Mouse (Mus musculus) bone marrow, adult 2 months (tissue): ENCODE results near the gene Apex1. TPM values are rescaled to one million over a fixed set of nuclear protein-coding genes. Genes with fewer than 3 reads are reported as not detected.
"Not testable (repeated sequence)": the region's sequence is repeated elsewhere in the genome, so short reads cannot be mapped to it uniquely, and the experiment has no call there.

Source experiments
- H3K27ac ChIP-seq: fragments of 200-500 bp; 2 replicates; pipeline ENCODE4 v1.5.1; 2012; ENCODE audit warnings: low read depth, mild to moderate bottlenecking, control low read depth, inconsistent platforms, low read length; ENCODE audit not compliant: control insufficient read depth, poor library complexity, insufficient read depth
- H3K4me1 ChIP-seq: fragments of 200-500 bp; 2 replicates; pipeline ENCODE4 v1.6.1; 2011; ENCODE audit warnings: low read length; ENCODE audit not compliant: control insufficient read depth, insufficient read depth
- H3K4me3 ChIP-seq: fragments of 200-500 bp; replicated peaks from 2 replicates; pipeline ENCODE3; 2011; ENCODE audit warnings: mild to moderate bottlenecking, low read depth, low read length, control low read depth; ENCODE audit not compliant: control insufficient read depth
- CTCF ChIP-seq: fragments of 200-500 bp; IDR thresholded peaks from 2 replicates; pipeline ENCODE4 v1.5.1; 2011; ENCODE audit warnings: low read length, control low read depth; ENCODE audit not compliant: control insufficient read depth, insufficient read depth
- POLR2A ChIP-seq: fragments of 200-500 bp; IDR thresholded peaks from 2 replicates; pipeline ENCODE4 v1.6.1; 2011; ENCODE audit warnings: low read depth, mild to moderate bottlenecking, control low read depth, low read length, borderline replicate concordance; ENCODE audit not compliant: control insufficient read depth
- whole genome bisulfite sequencing: fragments of 180-500 bp; shearing (Covaris S2); methylation state at CpG from one replicate; pipeline ENCODE4 v1.1.7; 2018; 5-methylcytosine and 5-hydroxymethylcytosine counted together
- polyA plus RNA-seq: library from polyadenylated mRNA; stranded (reverse); fragments of >200 nt; gene quantifications from 2 replicates; pipeline ENCODE4 v1.2.4, GENCODE M21; 2011; ENCODE audit warnings: low replicate concordance; ENCODE audit not compliant: missing spikeins, insufficient read depth, insufficient read length

The Apex1 gene
- polyA plus RNA-seq, 1 experiment, result 41.6 TPM

DNA sequence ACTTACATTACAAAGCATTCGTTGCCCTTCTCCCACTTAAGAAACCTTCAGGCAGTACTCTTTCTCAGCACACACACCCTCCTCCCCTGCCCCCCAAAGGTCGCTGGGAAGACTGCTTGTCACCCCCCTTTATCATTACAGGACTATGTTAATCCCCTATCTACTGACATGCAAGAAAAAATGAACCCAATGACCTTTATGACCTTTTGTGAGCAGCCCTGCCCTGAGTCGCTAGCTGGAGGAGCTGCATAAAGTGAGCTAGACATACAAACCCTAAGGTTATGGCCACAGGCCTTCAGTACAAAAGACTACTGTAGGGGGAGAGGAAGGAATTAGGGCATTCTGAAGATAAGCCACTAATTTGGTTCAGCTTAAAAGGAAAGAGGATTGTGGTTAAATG lies 13.4 kb upstream of the Apex1 start:
- Histone ChIP-seq H3K27ac (no peak overlapping the region), H3K4me1 (no peaks in the 10 kb centered on the region), H3K4me3 (no peak overlapping the region)
- TF ChIP-seq POLR2A (no peak), CTCF (no peak)
- WGBS, result 73% methylated on average over 3 of the region's 3 CpGs

DNA sequence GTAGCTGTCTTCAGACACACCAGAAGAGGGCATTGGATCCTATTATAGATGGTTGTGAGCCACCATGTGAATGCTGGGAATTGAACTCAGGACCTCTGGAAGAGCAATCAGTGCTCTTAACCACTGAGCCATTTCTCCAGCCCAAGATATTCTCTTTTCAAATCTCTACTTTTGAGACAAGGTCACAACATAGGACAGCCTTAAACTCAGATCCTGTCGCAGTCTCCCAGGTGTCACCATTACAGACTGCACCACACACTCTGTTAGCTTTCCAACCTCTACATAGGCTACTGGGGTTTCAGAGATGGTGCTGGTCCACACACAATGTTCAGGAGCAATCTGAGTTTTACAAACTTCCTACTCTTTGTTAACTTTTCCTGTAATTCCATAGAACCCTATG lies 1.3 kb upstream of the Apex1 start:
- H3K4me3 ChIP-seq, H3K4me1 ChIP-seq, H3K27ac ChIP-seq: not testable (repeated sequence)
- 60% methylated on average over 1 of the region's 1 CpGs for WGBS

DNA sequence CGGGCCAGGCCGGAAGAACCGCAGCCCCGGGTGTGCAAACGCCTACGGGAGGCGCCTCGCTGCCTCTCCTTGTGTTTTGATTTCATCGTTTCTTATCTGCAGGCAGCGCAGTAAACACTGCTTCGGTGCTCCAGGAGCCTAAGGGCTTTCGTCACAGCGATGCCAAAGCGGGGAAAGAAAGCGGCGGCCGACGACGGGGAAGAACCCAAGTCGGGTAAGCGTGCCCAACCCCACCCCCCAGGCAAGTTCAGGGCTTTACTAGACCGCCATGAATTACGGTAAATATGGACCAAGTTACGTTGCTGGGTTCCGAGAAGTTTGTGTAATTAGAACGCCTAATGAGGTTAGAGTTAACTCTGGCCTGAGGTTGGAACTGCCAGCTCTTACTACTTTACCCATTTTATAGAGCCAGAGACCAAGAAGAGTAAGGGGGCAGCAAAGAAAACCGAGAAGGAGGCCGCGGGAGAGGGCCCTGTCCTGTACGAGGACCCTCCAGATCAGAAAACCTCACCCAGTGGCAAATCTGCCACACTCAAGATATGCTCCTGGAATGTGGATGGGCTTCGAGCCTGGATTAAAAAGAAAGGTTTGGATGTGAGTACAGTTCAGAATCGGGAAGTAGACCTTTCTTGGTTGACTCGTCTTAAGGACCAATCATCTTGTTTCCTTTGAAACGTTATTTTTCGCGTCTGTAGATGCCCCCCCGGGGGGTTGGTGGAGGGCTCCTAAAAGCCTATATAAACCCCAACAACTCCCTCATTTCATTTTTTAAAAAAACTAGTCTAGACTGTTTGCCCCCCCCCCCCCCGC lies 548 bp downstream of the Apex1 start:
- Histone ChIP-seq H3K4me1 (no peaks in the 10 kb centered on the region; the same call in none of the 2 replicates), H3K4me3 (peak overlapping the region; percentile 96), H3K27ac (peak overlapping the region; percentile 97)
- TF ChIP-seq POLR2A (no peak), CTCF (no peak)
- 1% methylated on average over 38 of the region's 38 CpGs for WGBS

- Histone ChIP-seq H3K4me3 (no peak overlapping the region), H3K27ac (no peak overlapping the region), H3K4me1 (peaks cover 1% of the 10 kb centered on the region)
- 86% methylated on average over 3 of the region's 3 CpGs for WGBS
- TF ChIP-seq CTCF (no peak), POLR2A (no peak)
Measured at GRCm38 (mm10) chr14:50927366-50927765, 2.6 kb downstream of the Apex1 start.

DNA sequence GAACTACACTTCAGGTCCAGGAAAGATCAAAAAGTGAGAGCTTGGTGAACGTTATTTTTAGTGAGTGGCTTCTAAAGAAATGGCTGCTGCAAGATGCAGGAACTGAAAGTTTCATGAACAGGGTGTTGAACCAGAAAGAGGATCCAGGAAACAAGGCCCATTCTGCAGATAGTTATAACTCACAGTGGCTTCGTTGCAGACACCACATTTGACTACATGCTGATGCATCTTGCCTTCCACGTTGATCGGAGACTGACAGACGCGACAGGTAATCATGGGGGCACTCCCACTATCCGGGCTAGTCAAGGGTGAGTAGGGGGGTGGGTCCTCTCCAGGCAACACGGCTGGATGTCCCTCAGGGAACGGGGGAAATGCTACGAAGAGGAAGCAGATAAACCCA lies 5.2 kb downstream of the Apex1 start:
- peak overlapping the region; percentile 76 for H3K4me3 ChIP-seq
- WGBS, result 6% methylated on average over 10 of the region's 10 CpGs
- no peak for TF ChIP-seq CTCF
- TF ChIP-seq POLR2A, result no peak
- peak overlapping the region; percentile 95 for H3K27ac ChIP-seq
- peaks cover 1% of the 10 kb centered on the region for H3K4me1 ChIP-seq

DNA sequence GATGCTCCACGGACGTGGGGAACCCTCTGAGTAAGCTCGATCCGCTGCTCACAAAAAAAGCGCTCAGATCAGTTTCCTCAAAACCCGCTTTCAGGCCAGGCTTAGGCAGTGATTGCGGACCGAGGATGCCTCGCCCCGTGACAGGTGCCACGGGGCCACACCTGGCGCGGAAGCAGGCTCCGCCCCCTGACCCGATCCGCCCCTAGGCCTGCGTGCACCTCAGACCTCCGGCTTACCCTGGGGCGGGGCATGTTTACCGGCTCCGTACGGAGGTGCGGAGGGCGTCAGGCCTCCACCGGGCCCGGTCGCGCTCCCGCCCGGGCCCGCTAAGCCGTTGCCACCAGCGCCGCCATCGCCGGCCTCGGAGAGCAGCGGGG lies 5.6 kb downstream of the Apex1 start:
- Histone ChIP-seq H3K4me1 (peaks cover 1% of the 10 kb centered on the region), H3K27ac (peak overlapping the region; percentile 95), H3K4me3 (peak overlapping the region; percentile 76)
- no peak for TF ChIP-seq CTCF
- TF ChIP-seq POLR2A, result peak; percentile 14; the same call in 1 of the 2 replicates
- under 1% methylated on average over 38 of the region's 38 CpGs for WGBS

GRCm38 (mm10) chr14:50930754-50931492 lies 6.2 kb downstream of the Apex1 start, which contains the start of the genes Pip4p1 and Pnp:
Gene Pip4p1, minus strand, starts transcription at chr14:50930856.
Gene Pnp, plus strand, starts transcription at chr14:50931082.
- Histone ChIP-seq H3K27ac (peak within 1 kb of the TSS; percentile 95), H3K4me3 (peak within 1 kb of the TSS; percentile 76), H3K4me1 (peaks cover 1% of the 10 kb centered on the region)
- under 1% methylated on average over 67 of the region's 68 CpGs for whole genome bisulfite sequencing
- TF ChIP-seq CTCF (no peak), POLR2A (peak; percentile 78; the same call in 1 of the 2 replicates)

GRCm38 (mm10) chr14:50931493-50932020 lies 6.8 kb downstream of the Apex1 start:
- TF ChIP-seq POLR2A (no peak), CTCF (no peak)
- WGBS, result 14% methylated on average over 12 of the region's 12 CpGs
- Histone ChIP-seq H3K4me3 (peak overlapping the region; percentile 76), H3K4me1 (peaks cover 1% of the 10 kb centered on the region), H3K27ac (peak overlapping the region; percentile 74)
